Mouse (Mus musculus) monocyte, adult 5-6 weeks (primary cell): ENCODE results near the gene Maff. TPM values are rescaled to one million over a fixed set of nuclear protein-coding genes. Genes with fewer than 3 reads are reported as not detected.
A peak's percentile ranks its signal among the peaks of the same experiment; 100 is the strongest.

Experiments
- ATAC-seq: fragments of 153-309, 156-312 bp; replicated peaks from 2 replicates; pipeline ENCODE4 v1.8.0; 2017; ENCODE audit warnings: mild to moderate bottlenecking; ENCODE audit not compliant: low TSS enrichment, insufficient number of reproducible peaks, severe bottlenecking, poor library complexity, low FRiP score
- total RNA-seq: library from RNA; stranded (forward); fragments of 200-1000, 200-491, 200-594 nt; gene quantifications from 3 replicates; pipeline ENCODE4 v1.2.3, GENCODE M21; 2017

Gene Maff
- total RNA-seq, 1 experiment from 2014 or later: 9.8 TPM

DNA sequence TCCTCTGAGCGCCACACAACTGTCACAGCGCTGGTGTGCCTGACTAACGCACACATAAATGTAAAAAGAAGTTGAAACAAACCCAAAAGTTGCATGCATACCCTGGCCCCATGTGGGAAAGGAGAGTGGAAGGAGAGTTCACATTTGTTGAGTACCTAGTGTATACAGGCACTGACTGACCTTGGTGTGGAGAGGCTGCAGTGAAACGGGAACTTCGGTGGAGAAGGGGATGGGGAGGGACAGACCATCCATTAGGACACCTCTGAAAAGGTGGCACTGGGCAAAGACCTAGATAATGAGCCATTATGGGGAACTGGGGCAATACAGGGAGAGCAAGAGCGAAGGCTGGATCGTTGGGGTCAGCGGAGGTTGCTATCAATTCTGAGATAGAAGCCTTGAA, 10.1 kb downstream of the Maff start:
- ATAC-seq: no peak

DNA sequence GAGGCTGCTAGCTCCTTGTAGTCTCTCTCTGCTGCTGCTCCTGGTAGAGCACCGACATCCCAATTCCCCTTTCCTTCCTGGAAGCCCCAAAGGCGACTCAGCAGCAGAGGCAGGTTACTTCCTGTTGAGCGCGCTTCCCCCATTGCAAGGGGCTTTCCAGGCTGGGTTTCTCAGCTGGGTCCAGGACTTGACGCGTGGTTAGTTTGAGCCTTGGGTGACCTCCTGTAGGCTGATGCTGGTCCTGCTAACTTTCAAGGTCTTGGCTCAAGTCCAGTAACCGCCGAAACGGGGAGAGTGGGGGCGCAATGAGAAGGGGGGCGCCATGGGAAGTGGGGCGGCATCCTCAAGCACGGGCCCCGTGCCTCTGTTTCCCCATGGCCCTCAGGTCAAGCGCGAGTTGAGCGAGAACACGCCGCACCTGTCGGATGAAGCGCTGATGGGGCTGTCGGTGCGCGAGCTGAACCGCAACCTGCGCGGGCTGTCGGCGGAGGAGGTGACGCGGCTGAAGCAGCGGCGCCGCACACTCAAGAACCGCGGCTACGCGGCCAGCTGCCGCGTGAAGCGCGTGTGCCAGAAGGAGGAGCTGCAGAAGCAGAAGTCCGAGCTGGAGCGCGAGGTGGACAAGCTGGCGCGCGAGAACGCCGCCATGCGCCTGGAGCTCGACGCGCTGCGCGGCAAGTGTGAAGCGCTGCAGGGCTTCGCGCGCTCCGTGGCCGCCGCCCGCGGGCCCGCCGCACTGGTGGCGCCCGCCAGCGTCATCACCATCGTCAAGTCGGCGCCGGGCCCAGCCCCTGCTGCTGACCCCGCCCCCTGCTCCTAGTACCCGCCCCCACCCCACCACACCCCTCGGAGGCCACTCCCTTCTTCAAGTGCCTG, 10.9 kb downstream of the Maff start:
- ATAC-seq: peak; percentile 38

DNA sequence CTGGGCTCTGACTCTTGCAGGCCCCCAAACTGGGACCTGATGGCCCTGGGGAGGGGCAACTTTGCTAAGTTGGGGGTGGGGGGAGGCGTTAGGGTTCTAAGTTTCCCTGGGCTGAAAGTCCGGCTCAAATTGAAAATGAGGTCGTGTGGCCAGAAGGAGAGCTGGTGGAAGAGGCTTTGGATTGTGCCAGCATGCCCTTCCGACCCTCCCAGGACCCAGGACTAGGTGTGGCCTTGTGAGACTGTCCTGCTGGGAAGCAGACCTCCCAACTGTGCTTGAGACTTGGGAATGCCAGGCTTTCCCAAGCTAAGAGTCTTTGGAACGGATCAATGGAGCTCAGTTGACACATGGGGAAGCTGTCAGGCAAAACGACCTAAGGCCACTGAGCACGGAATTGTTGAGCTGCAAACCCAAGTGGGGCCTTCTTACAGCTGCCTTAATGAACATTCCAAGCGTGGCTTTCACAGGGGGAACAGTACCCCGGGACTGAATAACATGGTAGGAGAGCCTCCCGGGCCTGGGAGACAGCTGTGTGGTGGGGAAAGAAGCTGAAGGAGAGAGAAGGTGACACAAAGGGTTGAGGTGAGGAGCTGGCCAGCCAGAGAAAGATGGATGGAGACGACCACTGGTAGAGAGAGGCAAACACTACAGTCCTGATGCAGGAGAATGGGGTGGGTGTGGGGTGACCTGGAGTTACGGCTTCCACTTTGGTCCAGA, 11.7 kb downstream of the Maff start:
- no peak for ATAC-seq

DNA sequence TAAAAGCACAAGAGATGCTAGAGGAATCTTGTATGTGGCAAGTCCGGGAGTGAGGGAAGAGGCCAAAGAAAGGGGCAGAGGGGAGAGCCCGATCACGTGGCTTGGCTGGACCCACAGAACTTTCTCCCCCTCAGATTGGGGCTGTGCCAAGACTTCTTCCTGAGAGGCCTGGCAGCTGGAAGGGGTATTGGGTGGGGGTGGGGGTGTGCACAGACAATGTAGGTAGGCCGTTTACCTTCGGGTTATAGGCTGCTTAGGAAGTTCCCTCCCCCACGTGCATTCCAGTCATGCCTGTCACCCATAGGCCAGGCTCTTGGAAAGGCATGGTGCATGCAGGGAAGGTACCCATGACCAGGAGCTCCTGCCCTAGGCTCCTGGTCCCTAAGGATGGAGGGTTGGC, 13.5 kb downstream of the Maff start:
- ATAC-seq: no peak

DNA sequence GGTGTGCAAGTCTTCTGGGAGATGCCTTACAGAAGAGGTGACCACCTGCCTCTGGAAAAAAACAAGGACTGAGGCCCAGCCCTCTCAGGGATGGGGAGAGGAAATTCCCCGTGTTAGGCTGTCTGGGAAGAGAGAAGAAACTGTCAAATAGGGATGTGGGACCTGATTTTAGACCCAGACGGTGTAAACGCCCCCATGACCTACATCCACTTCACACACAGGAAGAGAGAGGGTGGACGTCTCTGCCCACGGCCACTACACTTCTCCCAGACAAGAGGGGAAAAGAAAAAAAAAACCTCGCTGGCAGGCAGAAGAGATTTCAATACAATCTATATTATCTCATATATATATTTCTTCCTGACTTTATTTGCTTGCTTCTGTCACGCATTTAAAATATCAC, 13.9 kb downstream of the Maff start:
- ATAC-seq: no peak

DNA sequence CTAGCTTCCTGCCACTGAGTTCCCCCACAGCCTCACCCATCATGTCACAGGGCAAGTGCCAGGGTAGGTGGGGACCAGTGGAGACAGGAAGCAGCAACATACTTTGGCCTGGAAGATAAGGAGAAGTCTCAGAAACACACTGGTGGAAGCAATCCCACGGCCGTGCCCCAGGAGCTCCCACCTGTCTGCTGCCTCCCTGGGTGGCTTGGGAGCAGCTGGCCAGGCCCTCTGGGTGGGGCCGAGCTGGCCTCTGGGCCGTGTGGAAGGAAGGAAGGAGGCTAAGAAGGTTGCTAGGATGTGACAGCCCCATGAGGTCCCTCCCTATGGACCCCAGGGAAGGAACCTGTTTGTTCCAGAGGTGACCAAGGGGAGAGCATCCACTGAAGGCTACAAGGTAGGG, 14.6 kb downstream of the Maff start:
- ATAC-seq: no peak

DNA sequence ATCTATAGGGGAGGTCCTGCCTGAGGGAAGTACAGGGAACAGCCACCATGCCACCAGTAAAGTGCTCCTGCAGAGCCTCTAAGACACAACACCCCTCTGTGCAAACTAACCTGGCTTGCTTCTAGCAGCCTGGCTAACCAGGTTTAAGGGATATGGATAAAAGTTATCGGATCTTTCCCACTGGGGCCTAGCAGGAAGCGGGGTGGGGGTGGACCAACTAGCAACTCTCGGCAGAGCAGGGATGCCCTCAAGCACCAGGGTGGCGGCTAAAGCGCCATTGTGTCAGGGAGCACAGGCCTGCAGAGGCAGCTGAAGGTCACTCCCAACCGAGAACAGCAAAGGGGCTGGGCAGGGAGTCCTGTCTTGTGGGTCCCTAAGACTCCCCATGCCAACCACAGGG, 17.7 kb downstream of the Maff start:
- ATAC-seq: no peak

DNA sequence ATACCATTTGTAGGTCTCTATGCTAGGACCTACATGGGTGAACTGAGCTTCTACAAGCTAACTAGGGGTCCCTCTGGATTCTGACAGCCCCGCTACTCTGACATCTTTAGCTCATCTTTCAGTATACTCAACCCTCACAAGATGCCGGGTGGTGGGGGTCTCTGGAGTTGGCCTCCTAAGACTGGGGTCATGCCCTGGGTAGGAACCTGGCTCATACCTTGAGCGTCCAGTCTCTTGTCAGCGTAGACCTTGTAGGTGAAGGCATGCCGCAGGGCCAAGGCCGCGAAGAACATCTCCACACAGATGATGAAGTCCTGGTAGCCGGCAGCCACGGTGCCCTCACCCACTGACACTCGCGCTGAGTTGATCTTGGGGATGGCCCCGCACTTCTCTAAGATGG, 18.6 kb downstream of the Maff start:
- no peak for ATAC-seq

DNA sequence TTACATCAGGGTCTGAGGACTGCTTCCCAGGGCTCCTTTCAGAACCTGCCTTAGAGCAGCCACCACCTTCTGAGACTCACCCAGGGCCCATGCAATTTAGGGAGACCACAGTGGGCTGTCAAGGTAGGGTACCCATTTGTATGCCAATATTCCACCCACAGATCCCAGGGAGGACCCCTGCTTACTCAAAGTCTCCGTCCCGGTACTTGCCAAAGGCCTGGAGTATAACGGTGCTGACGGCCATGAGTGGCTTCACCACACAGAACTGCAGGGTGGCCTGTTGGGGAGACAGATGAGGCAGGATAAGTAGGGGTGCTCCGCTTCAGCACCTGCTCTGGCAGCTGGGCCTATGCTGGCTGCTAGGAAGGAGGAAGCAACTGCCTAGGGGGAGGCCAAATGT, 20.0 kb downstream of the Maff start:
- ATAC-seq: no peak

DNA sequence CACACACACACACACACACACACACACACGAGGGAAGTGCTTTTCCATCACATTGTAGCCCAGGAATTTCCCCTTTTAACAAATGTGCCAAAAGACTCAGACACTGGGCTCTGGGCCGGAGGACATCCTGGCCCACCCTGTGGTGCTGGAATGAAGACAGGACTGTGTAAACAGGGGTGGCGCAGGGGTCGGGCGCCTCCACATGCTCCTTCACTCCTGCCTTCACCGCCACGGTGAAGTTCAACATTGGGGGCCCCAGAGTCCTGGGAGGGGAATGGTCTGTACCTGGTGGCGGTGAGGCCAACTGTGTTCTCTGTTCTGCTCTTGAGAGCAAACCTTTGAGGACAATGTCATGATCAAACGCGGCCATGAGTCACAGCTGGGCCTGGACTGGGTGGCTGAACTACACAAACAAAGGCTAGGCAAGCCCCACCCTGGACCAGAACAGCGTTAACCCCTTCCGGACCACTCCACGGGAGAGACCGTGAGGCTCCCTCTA, 21.9 kb downstream of the Maff start:
- ATAC-seq: no peak

DNA sequence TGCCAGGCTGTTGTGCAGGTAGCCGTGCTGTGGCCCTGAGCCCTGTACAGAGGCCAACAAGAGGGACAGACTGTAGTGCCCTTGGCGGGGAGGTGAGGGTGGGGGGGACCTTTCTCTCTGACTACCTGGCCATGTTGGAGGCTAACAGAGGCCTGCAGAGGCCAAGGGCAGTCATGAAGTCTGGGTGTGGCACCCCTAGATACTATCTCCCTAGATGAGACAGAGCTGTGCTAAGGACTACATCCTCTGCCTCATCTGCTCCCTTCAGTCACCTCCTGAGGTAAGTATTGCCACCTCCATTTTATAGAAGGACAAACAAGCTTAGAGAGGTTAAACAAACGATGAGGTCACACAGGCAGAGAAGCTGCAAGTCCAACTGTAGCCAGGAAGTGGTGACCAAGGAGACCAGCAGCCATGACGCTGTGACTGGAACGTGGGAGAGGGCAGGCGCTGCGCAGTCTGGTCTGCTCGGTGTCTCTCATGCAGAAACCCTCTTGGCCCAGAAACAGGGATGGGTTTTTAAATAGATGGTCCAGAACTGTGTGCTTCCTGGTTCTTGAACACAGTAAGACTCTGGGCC, 22.5 kb downstream of the Maff start:
- no peak for ATAC-seq

DNA sequence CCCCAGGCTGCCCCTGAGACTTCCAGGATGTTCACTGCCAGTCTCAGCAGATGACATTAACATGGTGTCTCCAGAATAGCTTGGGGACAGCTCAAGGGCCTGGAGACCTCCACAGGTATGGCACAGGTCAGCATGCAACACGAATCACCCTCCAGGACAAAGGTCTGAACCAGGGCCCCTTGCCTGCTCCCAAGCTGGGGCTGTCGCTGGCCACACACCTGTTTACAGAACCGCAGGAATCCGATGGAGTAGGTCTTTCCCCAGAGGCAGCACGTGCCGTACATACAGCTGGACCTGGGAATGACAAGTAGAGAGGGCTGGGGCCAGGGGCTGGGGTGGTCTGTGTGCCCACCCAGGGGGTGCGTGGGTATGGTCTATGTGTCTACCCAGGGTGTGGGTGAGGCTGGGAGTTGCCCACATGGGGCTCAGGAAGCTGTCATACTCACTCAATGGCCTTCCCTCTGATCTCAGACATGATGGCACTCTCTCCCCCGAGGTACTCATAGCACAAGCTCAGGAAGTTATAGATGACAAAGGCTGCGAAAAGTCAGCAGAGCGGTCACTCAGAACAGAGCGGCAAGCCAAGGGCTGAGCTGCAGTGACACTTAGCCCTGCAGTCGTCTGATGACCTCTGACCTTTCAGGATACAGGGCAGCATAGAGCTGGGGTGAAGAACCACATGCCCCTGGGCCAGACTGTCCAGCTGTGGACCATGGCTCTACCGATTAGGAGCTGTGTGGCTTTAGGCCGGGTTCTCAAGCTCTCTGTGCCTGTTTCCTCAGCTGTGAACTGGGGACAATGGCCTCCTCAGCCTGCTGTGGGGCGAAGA, 23.2 kb downstream of the Maff start:
- no peak for ATAC-seq

DNA sequence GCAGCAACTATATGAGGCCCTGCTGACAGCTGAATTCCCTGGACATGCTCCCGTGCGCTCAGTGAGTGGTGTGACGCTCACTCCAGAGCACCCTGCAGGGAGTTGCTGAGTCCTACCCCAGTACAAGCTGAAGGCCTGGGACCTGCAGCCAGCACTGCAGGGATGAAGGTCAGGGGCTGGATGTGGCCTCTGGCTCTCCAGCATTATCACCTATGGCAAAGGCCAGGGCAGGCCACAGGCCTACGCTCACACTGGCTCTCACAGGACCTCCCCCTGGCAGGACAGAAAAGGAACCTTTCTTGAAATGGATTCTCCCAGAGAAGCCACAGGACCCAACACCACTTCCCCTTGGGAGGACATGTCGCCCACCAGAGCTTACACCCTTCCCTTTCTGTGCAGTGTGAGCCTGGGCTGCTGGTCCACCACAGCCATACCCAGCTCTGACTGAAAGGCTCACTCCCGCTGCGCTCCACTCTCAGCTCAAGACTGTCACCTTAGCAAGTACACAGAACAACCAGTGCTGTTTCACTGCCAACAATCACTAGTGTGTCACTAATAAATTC, 23.9 kb downstream of the Maff start:
- no peak for ATAC-seq

DNA sequence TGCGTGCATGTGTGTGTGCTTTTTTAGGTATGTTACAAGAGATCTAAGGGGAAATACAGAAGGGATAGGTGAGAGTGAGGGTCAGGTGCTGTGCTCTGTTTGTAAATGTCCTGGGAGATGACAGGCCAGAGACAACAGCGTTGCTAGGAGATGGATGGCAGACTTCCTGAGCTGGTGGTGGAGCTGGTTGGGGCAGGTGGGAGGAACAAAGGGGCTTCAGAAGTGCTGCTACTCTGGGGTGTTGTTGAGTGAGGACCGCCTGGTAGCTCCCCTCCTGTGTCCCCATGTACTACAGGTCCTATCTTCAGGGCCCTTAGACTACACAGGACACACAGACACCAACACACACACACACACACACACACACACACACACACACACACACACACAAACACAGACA, 28.3 kb downstream of the Maff start:
- ATAC-seq: no peak

DNA sequence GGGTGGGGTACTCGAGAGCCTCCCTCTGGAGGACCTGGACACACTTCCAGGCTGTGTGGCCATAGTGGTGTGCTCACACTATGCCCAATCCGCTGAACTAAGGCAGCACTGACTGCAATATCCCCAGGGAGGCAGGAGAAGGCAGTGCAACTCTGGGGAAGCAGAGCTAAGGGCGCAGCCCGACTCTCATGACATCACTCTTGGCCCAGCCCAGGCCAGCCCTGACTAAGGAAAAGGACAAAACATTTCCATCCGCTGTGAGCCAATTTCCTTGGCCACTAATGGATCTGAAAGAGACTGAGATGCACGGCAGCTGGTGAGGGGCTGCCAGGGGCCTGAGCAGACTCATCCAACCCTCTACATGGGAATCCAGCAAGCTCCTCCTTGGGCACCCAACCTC, 31.3 kb downstream of the Maff start:
- no peak for ATAC-seq

DNA sequence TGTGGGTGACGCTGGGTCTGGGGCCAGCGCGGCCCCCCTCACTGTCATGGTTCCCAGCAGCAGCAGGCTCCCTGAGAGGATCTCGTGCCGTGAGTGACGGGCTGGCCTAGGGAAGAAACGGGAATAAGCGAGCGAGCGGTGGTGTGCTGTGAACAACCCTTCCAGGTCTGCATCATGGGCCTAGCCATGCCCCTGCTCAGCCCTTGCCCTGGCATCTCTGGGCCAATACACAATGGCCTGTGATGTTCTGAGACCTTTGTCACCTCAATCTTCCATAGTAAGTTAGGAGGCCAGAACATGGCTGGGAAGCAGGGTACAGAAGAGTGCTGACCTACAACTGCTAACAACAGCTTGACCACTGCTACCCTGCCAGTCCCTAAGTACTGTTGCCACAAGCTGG, 32.2 kb downstream of the Maff start:
- no peak for ATAC-seq

DNA sequence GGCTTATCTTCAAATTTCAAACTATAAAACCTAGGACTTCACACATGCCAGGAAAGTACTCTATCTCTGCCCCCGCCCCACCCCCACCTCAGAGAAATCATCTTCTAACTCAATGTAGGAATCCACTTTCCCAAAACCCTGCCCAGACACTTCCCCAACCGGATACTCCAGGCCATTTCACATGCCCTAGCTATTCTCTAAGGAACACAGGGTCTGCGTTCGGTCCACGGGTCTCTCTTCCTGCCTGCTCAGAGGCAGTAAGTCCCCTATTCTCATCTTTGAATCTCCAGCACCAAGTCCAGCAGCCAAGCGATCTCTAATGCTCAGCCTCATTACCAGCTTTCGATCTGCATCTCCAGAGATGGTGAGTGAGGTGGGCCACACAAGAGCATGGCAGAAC, 33.2 kb downstream of the Maff start:
- ATAC-seq: no peak
